Mouse (Mus musculus) neural tube, embryonic 15.5 days (tissue): ENCODE data around the gene Ybx1. TPM values are rescaled to one million over a fixed set of nuclear protein-coding genes. Genes with fewer than 3 reads are reported as not detected.

Experiments
- ATAC-seq: fragments of 200-750 bp; cut with Nextera tagmentation; 2 replicates; pipeline ENCODE4 v1.8.0; 2017; ENCODE audit warnings: mild to moderate bottlenecking, moderate TSS enrichment, moderate library complexity; ENCODE audit not compliant: low FRiP score
- H3K27ac ChIP-seq: fragments of 300-500 bp; sonication (generic); replicated peaks from 2 replicates; pipeline ENCODE4 v1.5.1; 2015; ENCODE audit warnings: mild to moderate bottlenecking, inconsistent platforms
- H3K27me3 ChIP-seq: fragments of 300-500 bp; sonication (generic); replicated peaks from 2 replicates; pipeline ENCODE4 v1.6.1; 2015; ENCODE audit warnings: inconsistent platforms
- H3K36me3 ChIP-seq: fragments of 300-500 bp; sonication (generic); 2 replicates; pipeline ENCODE4 v1.6.1; 2015; ENCODE audit warnings: inconsistent platforms
- H3K4me1 ChIP-seq: fragments of 300-500 bp; sonication (generic); 2 replicates; pipeline ENCODE4 v1.6.1; 2015; ENCODE audit warnings: inconsistent platforms
- H3K4me2 ChIP-seq: fragments of 300-500 bp; sonication (generic); 2 replicates; pipeline ENCODE4 v1.6.1; 2015; ENCODE audit warnings: inconsistent platforms, mild to moderate bottlenecking, moderate library complexity
- H3K4me3 ChIP-seq: fragments of 300-500 bp; sonication (generic); replicated peaks from 2 replicates; pipeline ENCODE4 v1.5.1; 2015; ENCODE audit warnings: mild to moderate bottlenecking, inconsistent platforms
- H3K9ac ChIP-seq: fragments of 300-500 bp; sonication (generic); replicated peaks from 2 replicates; pipeline ENCODE4 v1.6.1; 2015; ENCODE audit warnings: mild to moderate bottlenecking, inconsistent platforms
- H3K9me3 ChIP-seq: fragments of 300-500 bp; sonication (generic); replicated peaks from 2 replicates; pipeline ENCODE4 v1.6.1; 2016; ENCODE audit warnings: inconsistent platforms
- WGBS: fragments of 180-500 bp; shearing (Covaris S2); methylation state at CpG from one replicate; pipeline ENCODE4 v1.1.7; 2015; ENCODE audit warnings: mixed read lengths; 5-methylcytosine and 5-hydroxymethylcytosine counted together
- polyA plus RNA-seq: library from polyadenylated mRNA; unstranded; fragments of >200 nt; fragmentation: Nextera tagmentation; extraction: Ambion mirVana; gene quantifications from 2 replicates; pipeline ENCODE4 v1.2.1, GENCODE M21; 2015

The Ybx1 gene
- polyA plus RNA-seq, 1 experiment from 2014 or later, result 871 TPM

GRCm38 (mm10) chr4:119263459-119263858 lies 30.9 kb downstream of the Ybx1 start:
- H3K4me1 ChIP-seq, result no peaks in the 10 kb centered on the region
- H3K9ac ChIP-seq, result no peak overlapping the region
- no peaks in the 10 kb centered on the region for H3K36me3 ChIP-seq
- H3K27ac ChIP-seq, result no peak overlapping the region
- no peaks in the 10 kb centered on the region for H3K27me3 ChIP-seq
- WGBS, result 78% methylated on average over 3 of the region's 3 CpGs
- no peak overlapping the region for H3K4me3 ChIP-seq
- no peaks in the 10 kb centered on the region for H3K9me3 ChIP-seq
- H3K4me2 ChIP-seq, result no peak overlapping the region
- ATAC-seq, result no peak

- Histone ChIP-seq H3K4me3 (no peak overlapping the region), H3K27ac (no peak overlapping the region), H3K4me1 (no peaks in the 10 kb centered on the region), H3K4me2 (no peak overlapping the region), H3K36me3 (no peaks in the 10 kb centered on the region), H3K27me3 (no peaks in the 10 kb centered on the region), H3K9ac (no peak overlapping the region), H3K9me3 (no peaks in the 10 kb centered on the region)
- 89% methylated on average over 5 of the region's 5 CpGs for WGBS
- no peak for ATAC-seq
Observed at GRCm38 (mm10) chr4:119262483-119262882, 31.9 kb downstream of the Ybx1 start.

GRCm38 (mm10) chr4:119261087-119261713 lies 33.2 kb downstream of the Ybx1 start:
- no peak for ATAC-seq
- Histone ChIP-seq H3K4me1 (no peaks in the 10 kb centered on the region), H3K27ac (no peak overlapping the region), H3K4me2 (no peak overlapping the region), H3K27me3 (no peaks in the 10 kb centered on the region), H3K9me3 (no peaks in the 10 kb centered on the region), H3K4me3 (no peak overlapping the region), H3K36me3 (no peaks in the 10 kb centered on the region), H3K9ac (no peak overlapping the region)
- 74% methylated on average over 7 of the region's 7 CpGs for WGBS

DNA sequence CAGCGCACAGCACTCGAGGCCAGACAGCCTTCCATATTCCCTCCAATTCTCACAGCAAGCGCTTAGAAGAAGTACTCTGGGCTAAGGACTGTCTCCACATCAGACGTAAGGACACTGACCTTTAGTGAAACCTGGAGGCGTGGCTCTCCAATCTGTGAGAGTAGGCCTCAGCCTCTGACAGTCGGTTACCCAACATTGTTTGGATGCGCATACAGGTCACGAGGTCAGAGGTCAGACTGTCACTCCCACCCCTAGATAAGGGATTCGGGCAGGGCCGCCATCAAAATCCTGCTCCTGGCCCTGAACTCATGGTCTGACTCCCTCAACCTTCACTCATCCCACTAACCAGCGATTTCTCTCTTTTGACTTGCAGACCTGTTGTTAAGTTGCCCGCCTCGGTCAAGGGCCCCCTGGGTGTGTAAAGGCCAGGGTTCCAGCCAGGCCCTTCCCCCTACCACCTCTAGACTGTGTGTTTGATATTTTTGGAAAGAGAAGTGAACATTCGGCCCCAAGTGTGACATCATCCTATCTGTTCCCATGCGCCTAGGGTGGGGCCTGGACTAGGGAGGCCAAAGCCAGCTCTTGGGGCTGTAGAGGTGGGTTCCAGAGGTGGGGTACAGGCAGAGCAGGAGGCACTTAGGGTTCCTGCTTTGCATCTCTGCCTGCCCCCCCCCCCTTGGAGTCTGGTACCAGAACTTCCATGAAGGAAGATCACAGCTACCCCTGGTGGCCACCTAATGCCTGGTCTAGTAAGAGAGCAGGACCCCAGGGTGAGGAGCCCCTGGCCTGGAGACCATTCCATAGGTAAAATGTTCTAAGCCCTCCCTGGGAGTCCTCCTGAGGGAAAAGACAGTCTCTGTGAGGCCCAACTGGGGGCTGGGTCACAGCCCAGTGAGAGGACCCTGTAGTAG lies 34.8 kb downstream of the Ybx1 start:
- 87% methylated on average over 15 of the region's 15 CpGs for WGBS
- Histone ChIP-seq H3K9me3 (no peaks in the 10 kb centered on the region), H3K4me2 (no peak overlapping the region), H3K9ac (no peak overlapping the region), H3K4me1 (peaks cover under 1% of the 10 kb centered on the region; the same call in 1 of the 2 replicates), H3K27me3 (no peaks in the 10 kb centered on the region), H3K4me3 (no peak overlapping the region), H3K27ac (no peak overlapping the region), H3K36me3 (no peaks in the 10 kb centered on the region)
- no peak for ATAC-seq

DNA sequence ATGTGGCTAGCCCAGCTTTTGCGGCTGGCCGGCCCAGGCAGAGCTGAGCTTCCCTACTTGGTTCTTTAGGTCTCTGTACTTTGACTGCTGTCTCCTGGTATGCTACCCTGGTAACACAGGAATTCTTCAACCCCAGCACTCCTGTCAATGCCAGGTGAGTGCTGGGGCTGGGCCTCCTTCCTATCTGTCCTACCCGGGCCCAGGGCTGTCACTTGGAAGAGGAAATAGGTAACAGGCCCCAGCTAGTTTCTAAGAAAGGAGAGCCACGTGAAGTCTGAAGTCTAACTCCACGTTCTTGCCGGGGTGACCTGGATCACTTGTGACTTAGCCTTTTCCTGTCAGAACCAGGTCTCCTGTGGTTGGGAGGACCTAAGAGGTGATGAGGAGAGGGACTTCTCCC lies 37.3 kb downstream of the Ybx1 start:
- ATAC-seq, result no peak
- Histone ChIP-seq H3K4me2 (no peak overlapping the region), H3K4me3 (no peak overlapping the region), H3K36me3 (no peaks in the 10 kb centered on the region), H3K27ac (no peak overlapping the region), H3K27me3 (no peaks in the 10 kb centered on the region), H3K9me3 (no peaks in the 10 kb centered on the region), H3K4me1 (peaks cover 10% of the 10 kb centered on the region), H3K9ac (no peak overlapping the region)
- 78% methylated on average over 6 of the region's 6 CpGs for WGBS

DNA sequence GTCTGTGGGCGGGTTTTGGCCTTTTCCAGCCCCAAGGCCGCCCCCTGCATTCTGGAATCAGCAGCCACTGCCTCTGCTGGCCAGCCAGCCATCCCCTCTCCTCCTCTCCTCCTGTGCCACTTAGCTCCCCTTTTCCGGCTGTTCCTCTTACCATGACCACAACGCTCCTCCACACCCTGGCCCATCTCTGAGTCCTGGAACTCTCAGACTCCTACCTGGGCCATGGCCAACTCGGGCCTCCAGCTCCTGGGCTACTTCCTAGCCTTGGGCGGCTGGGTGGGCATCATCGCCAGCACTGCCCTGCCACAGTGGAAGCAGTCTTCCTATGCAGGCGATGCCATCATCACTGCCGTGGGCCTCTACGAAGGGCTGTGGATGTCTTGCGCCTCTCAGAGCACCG lies 39.1 kb downstream of the Ybx1 start, which contains the start of gene Cldn19:
Cldn19 (plus strand) TSS at position 64 of the 400 bp plus-strand sequence.
- Histone ChIP-seq H3K27ac (peak within 1 kb of the TSS; percentile 63), H3K36me3 (no peaks in the 10 kb centered on the region), H3K4me1 (peaks cover 10% of the 10 kb centered on the region), H3K4me3 (no peak within 1 kb of the TSS), H3K9me3 (no peaks in the 10 kb centered on the region), H3K4me2 (no peak within 1 kb of the TSS), H3K27me3 (no peaks in the 10 kb centered on the region), H3K9ac (no peak within 1 kb of the TSS)
- 80% methylated on average over 12 of the region's 12 CpGs for WGBS
- no peak for ATAC-seq

GRCm38 (mm10) chr4:119254012-119254618 lies 40.3 kb downstream of the Ybx1 start:
- no peak overlapping the region for H3K4me2 ChIP-seq
- 34% methylated on average over 9 of the region's 9 CpGs for WGBS
- no peak overlapping the region for H3K9ac ChIP-seq
- H3K36me3 ChIP-seq, result no peaks in the 10 kb centered on the region
- H3K4me1 ChIP-seq, result peaks cover 10% of the 10 kb centered on the region
- ATAC-seq, result peak; percentile 51
- no peaks in the 10 kb centered on the region for H3K27me3 ChIP-seq
- no peaks in the 10 kb centered on the region for H3K9me3 ChIP-seq
- no peak overlapping the region for H3K4me3 ChIP-seq
- peak overlapping the region; percentile 63 for H3K27ac ChIP-seq

DNA sequence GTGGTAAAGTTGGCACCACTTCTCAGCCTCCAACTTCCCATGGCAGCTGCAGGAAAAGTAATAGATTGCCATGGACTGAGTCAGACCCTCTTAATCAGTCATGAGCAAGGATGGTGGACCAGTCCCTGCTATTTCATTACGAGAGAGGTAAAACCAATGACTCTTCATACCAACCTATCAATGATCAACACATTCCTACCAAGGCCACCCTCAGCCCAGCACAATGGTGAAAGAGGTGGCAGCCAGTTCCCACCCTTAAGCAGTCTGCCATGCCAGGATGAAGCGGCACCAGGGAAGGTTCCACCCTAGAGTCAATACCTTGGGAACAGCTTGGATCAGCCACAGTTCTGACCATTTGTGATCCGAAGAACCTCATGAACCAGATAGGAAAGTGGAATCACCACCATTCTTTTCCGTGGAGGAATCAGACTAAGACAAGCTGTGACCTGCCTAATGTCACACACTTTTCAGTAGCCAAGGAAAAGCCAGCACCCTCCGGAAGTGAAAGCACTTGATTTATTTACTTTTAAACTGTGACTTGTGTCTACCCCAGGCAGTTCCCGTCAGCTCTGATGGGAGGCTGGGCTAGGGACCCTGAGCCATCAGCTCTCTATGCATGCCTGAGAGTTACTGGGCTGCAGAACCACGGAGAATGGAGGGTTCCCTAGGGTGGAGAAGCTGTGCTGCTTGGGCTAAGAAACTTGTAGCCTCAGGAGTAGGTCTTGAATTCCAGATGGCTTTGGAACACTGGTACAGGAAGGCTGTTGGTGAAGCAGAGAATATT lies 42.2 kb downstream of the Ybx1 start:
- no peak overlapping the region for H3K4me3 ChIP-seq
- WGBS, result 65% methylated on average over 7 of the region's 7 CpGs
- H3K27me3 ChIP-seq, result no peaks in the 10 kb centered on the region
- no peak overlapping the region for H3K4me2 ChIP-seq
- H3K4me1 ChIP-seq, result peaks cover 17% of the 10 kb centered on the region
- ATAC-seq, result no peak
- H3K27ac ChIP-seq, result no peak overlapping the region
- H3K9ac ChIP-seq, result no peak overlapping the region
- peaks cover 10% of the 10 kb centered on the region; the same call in 1 of the 2 replicates for H3K36me3 ChIP-seq
- H3K9me3 ChIP-seq, result no peaks in the 10 kb centered on the region

DNA sequence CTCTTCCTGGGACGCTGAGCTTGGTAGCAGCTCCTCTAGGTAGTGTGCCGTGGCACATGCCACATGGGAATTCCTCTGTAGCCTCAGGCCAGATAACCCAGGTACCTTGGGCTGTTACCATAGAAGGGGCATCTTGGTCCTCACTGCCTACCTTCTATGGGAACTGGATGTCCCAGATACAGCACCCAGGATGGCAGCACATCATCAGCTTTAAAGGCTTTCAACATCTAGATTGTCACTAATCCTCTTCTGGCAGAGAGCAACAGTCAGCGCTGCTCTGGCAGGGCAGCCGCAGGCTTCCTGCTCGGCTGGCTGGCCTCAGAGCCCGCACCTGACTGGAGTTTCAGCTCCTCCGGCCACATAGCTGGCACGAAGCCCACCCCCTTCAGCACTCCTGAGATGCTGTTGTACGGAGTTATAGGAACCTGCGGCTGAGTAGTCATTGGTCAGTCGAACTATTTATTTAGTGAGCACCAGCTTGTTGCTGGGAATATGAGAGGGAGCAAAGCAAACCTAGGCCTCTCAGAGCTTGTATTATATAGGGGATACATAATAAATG lies 45.9 kb downstream of the Ybx1 start:
- Histone ChIP-seq H3K4me3 (no peak overlapping the region), H3K9ac (no peak overlapping the region), H3K4me2 (no peak overlapping the region), H3K27me3 (no peaks in the 10 kb centered on the region), H3K27ac (no peak overlapping the region), H3K9me3 (no peaks in the 10 kb centered on the region), H3K4me1 (0 out of 2 replicates have a peak, but pooled peaks cover 7% of the 10 kb centered on the region), H3K36me3 (peaks cover 47% of the 10 kb centered on the region)
- ATAC-seq, result no peak
- WGBS, result 83% methylated on average over 11 of the region's 11 CpGs

- Histone ChIP-seq H3K27me3 (no peaks in the 10 kb centered on the region), H3K9me3 (no peaks in the 10 kb centered on the region), H3K36me3 (peaks cover 52% of the 10 kb centered on the region), H3K4me2 (no peak overlapping the region), H3K9ac (no peak overlapping the region), H3K4me1 (0 out of 2 replicates have a peak, but pooled peaks cover 7% of the 10 kb centered on the region), H3K27ac (no peak overlapping the region; the same call in 1 of the 2 replicates), H3K4me3 (no peak overlapping the region)
- 31% methylated on average over 13 of the region's 13 CpGs for WGBS
- ATAC-seq, result peak; percentile 64; the same call in 1 of the 2 replicates
Observed at GRCm38 (mm10) chr4:119247462-119248235, 46.8 kb downstream of the Ybx1 start.
